Mouse (Mus musculus) bone marrow macrophage, adult 2 months (primary cell): ENCODE data around the gene Hoxc6. TPM values are rescaled to one million over a fixed set of nuclear protein-coding genes. Genes with fewer than 3 reads are reported as not detected.
A peak's percentile ranks its signal among the peaks of the same experiment; 100 is the strongest.

Experiments used
- H3K27ac ChIP-seq: 2 replicates; pipeline ENCODE4 v1.5.1; 2012; ENCODE audit warnings: low read depth, low read length; ENCODE audit not compliant: insufficient read depth
- H3K4me1 ChIP-seq: 2 replicates; pipeline ENCODE4 v1.6.1; 2012; ENCODE audit warnings: low read length; ENCODE audit not compliant: control insufficient read depth, insufficient read depth
- H3K4me3 ChIP-seq: 2 replicates; pipeline ENCODE4 v1.5.1; 2012; ENCODE audit warnings: mild to moderate bottlenecking, low read length, moderate library complexity; ENCODE audit not compliant: insufficient read depth
- CTCF ChIP-seq: IDR thresholded peaks from 2 replicates; pipeline ENCODE4 v1.5.1; 2012; ENCODE audit warnings: low read depth, mild to moderate bottlenecking, low read length, moderate library complexity
- POLR2A ChIP-seq: IDR thresholded peaks from 2 replicates; pipeline ENCODE4 v1.6.1; 2012; ENCODE audit warnings: mild to moderate bottlenecking, low read depth, low read length, borderline replicate concordance
- polyA plus RNA-seq: library from polyadenylated mRNA; stranded (reverse); fragments of >200 nt; gene quantifications from 2 replicates; pipeline ENCODE4 v1.2.4, GENCODE M21; 2012; ENCODE audit not compliant: missing spikeins, insufficient read depth, insufficient read length

The Hoxc6 gene
- polyA plus RNA-seq, 1 experiment, result not detected

- no peak overlapping the region for H3K4me3 ChIP-seq
- H3K4me1 ChIP-seq, result no peaks in the 10 kb centered on the region
- TF ChIP-seq POLR2A, result no peak
- no peak overlapping the region for H3K27ac ChIP-seq
These were observed 13.9 kb downstream of the Hoxc6 start for GRCm38 (mm10) chr15:103011928-103012486.

DNA sequence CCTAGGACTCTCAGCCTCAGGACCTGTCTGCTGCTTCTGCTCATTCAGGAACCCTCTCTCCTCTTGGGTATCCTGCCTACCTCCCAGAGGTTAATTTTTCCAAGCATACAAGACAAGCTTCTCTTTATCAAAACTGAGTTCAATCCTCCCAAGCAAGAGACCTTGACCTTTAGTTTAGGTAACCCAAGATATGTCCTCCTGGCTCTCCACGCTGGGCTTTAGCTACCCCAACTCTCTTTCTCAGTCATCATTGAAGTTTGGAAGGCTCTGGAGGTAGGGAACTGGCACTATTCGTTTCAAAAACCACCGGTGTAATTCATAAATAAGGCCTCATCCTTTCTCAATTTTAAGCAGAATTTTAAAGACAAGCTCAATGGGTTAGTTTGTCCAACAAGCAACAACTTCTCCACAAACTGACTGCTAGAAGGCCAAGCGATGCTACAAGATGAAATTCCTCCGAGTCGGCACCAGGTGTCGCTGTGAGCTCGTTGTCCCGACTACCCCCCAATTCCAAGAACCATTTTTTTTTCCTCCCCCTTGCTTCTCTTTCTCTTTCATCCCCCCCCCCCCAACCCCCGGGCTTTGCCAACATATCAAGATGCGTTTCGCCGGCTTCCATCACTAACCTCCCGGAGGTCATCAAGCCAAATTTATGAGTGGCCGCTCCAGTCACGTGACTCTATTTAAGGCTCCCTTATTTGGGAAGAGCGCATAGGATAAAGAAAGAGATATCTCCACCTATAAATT is 15.4 kb downstream of the Hoxc6 start:
- Histone ChIP-seq H3K4me1 (no peaks in the 10 kb centered on the region), H3K4me3 (no peak overlapping the region), H3K27ac (no peak overlapping the region)
- TF ChIP-seq CTCF (peak; percentile 88), POLR2A (no peak)

- TF ChIP-seq CTCF (no peak), POLR2A (no peak)
- no peak overlapping the region for H3K4me3 ChIP-seq
- no peaks in the 10 kb centered on the region for H3K4me1 ChIP-seq
- no peak overlapping the region for H3K27ac ChIP-seq
These were observed 16.3 kb downstream of the Hoxc6 start for GRCm38 (mm10) chr15:103014166-103015008.

GRCm38 (mm10) chr15:103015009-103015399 is 16.9 kb downstream of the Hoxc6 start:
- Histone ChIP-seq H3K27ac (no peak overlapping the region), H3K4me3 (no peak overlapping the region), H3K4me1 (no peaks in the 10 kb centered on the region)
- TF ChIP-seq POLR2A (no peak), CTCF (no peak)

DNA sequence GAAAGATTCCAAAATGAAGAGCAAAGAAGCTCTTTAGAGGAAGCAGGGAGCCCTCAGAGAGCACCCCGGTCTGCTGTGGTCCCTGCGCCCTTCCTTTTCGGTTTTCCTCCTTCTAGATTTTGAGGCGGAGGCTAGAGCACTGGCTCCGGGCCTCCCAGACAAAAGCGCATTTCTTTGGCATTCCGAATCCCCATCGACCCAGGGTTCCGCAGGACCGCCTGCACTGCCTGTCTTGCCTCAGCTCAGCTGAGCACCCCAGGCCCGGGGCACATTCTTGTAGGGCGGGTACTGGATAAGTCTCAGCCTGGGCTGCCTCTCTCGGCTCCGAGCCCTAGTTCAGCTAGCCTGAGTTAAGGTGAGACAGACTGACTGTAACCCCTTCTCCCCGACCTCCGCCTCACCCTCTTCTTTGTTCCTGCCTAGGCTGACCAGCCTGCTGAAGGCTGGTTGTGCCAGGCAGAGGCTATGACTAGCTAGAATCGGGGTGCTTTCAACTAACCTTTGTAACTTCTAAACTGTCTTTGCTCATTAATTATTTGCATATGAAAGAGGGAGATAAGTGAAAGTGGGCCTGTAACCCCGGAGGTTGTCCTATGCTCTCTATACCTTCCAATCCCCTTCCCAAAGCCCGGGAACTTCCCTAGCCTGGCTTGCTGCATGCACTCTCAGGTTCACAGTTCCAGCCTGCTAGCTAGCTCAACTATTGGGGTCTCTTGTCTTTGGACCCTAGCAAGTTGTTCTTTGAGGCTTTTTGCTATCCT is 17.5 kb downstream of the Hoxc6 start:
- TF ChIP-seq POLR2A (no peak), CTCF (no peak)

DNA sequence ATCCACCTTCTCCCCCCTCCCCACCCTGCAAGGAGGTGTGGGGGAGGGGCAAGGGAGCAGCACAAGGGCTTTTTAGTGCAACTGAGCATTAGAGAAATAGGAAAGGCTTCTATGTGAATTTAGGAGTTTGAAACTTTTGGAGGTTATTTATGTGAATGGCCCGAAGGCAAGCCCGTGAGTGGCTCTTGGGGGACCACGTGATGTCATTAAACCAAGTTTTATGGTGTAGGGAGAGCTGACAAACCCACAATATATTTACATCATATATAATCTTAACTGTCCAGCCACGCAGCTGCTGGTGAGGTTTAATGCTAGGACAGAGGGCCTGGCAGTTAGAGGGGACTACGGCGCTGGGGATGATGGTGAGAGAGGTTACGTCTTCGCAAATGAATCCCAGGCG is 20.6 kb downstream of the Hoxc6 start, which contains the start of gene Hoxc4:
Gene Hoxc4 (plus strand): TSS at position 299 of the 400 bp plus-strand sequence.
- TF ChIP-seq CTCF, result no peak
- no peak for TF ChIP-seq POLR2A
- no peak within 1 kb of the TSS for H3K4me3 ChIP-seq
- H3K27ac ChIP-seq, result no peak within 1 kb of the TSS
- H3K4me1 ChIP-seq, result no peaks in the 10 kb centered on the region

More for the DNA sequence above, 17.5 kb downstream of the Hoxc6 start:
- H3K4me3 ChIP-seq, result no peak overlapping the region
- H3K4me1 ChIP-seq, result no peaks in the 10 kb centered on the region
- H3K27ac ChIP-seq, result no peak overlapping the region

- no peak overlapping the region for H3K4me3 ChIP-seq
- TF ChIP-seq CTCF (no peak), POLR2A (no peak)
- no peaks in the 10 kb centered on the region for H3K4me1 ChIP-seq
- no peak overlapping the region for H3K27ac ChIP-seq
These were observed 22.9 kb downstream of the Hoxc6 start for GRCm38 (mm10) chr15:103020899-103021418.

DNA sequence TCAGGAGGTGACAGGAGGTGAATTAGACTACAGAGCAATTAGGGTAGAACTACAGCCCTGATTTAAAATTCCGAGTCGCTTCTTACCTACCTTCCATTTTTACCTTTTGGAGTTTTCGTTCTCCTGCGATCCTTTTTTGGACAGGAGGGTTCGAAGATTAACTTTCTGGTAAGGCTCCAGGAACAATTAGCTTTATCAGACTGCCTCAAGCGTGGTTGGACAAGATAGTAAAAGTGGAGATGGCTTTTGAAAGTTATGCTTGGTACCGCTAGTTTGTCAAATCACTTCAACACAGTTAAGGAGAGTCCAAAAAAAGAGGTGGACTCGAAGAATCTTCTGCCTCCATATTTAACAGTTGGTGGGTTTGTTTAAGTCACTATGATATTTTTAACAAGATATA is 23.5 kb downstream of the Hoxc6 start:
- no peaks in the 10 kb centered on the region for H3K4me1 ChIP-seq
- TF ChIP-seq CTCF (no peak), POLR2A (no peak)
- H3K4me3 ChIP-seq, result no peak overlapping the region
- no peak overlapping the region for H3K27ac ChIP-seq

DNA sequence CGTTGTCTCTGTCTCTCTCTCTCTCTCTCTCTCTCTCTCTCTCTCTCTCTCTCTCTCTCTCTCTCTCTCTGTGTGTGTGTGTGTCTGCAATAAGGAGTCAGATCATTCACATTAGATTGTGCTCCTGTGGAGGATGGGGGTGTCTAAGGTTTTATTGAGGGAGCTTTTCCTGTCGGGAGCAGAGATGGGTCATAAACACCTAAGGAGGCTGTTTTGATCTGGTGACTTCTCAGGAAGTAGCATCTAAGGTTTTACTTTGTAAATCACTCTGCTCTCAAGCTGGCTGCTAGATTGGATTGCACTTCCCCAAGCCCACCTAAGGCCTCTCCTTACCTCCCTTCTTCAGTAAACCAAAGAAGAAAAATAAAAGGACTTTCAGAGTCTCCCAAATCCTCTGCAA is 26.1 kb downstream of the Hoxc6 start:
- TF ChIP-seq CTCF (no peak), POLR2A (no peak)
- Histone ChIP-seq H3K27ac (no peak overlapping the region), H3K4me1 (no peaks in the 10 kb centered on the region), H3K4me3 (no peak overlapping the region)
